Comparison of ENCODE assay signal across 23 mouse cellular contexts in the genomic region with DNA sequence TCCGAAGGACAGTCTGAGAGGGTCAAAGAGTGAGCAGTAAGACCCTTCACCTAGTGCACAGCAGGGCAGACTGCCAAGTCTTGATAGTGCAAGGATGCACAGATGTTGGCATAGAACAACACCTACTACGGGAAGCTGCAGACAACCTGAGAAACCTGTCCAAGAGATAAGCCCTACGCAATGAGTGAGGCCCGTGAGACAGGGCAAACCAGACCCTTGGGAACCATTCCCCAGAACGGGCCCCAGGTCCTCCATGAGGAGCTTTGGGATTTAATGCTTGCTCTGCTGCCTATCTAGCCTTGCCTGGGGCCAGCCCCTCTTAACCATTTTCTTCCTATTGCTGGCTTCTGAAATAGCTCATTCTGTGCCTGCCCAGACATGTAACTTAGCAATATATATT.
DNase-seq lines count a peak whose midpoint lies in the region; ATAC-seq and TF ChIP-seq lines count a peak whose summit lies in the region.
"Had no signal": no experiment of that assay in that cellular context is flagged by ENCODE, and none has a peak within 500 bp of the region (broad histone marks: within the 10 kb centered on the region; RNA-seq: fewer than 3 reads in every experiment).

No protein-coding gene starts in this region.

- no peak for ATAC-seq in hindbrain, embryonic 12.5 days (ENCODE audit: low FRiP score)
- ATAC-seq in hindbrain, embryonic 11.5 days (ENCODE audit: low FRiP score), result no peak
- no peak for ATAC-seq in stomach, postnatal 0 days (ENCODE audit: low FRiP score, low TSS enrichment)
- ATAC-seq: forebrain, embryonic 14.5 days; hindbrain, embryonic 16.5 days; liver, embryonic 12.5 days; midbrain, embryonic 13.5 days had no signal

- no peak overlapping the region for H3K4me2 ChIP-seq in hindbrain, embryonic 12.5 days (replicated peaks)
- H3K4me2 ChIP-seq in hindbrain, embryonic 11.5 days (replicated peaks; ENCODE audit: low read depth, low read length), result no peak overlapping the region
- no peak overlapping the region; the same call in 1 of the 2 replicates for H3K4me2 ChIP-seq in stomach, postnatal 0 days (replicated peaks; ENCODE audit: low read depth)
- H3K4me2 ChIP-seq: liver, embryonic 12.5 days; lung, embryonic 14.5 days; midbrain, embryonic 13.5 days; neural tube, embryonic 12.5 days had no signal

- H3K4me1 ChIP-seq in heart, embryonic 10.5 days, result peaks cover 39% of the 10 kb centered on the region
- H3K4me1 ChIP-seq in hindbrain, embryonic 12.5 days, result peaks cover 11% of the 10 kb centered on the region
- H3K4me1 ChIP-seq in hindbrain, embryonic 11.5 days (replicated peaks; ENCODE audit: control insufficient read depth, insufficient read depth, low read length), result no peaks in the 10 kb centered on the region
- H3K4me1 ChIP-seq in testis, adult 2 months (ENCODE audit: control insufficient read depth, insufficient read depth, low read length), result peaks cover 12% of the 10 kb centered on the region
- H3K4me1 ChIP-seq in stomach, postnatal 0 days (replicated peaks; ENCODE audit: control insufficient read depth, insufficient read depth), result peaks cover 9% of the 10 kb centered on the region; the same call in 1 of the 2 replicates
- H3K4me1 ChIP-seq: neural tube, embryonic 12.5 days had no signal

- DNase-seq in heart, embryonic 10.5 days (ENCODE audit: low spot score), result no peak
- DNase-seq in heart, postnatal 36 days, result no peak
- no peak for DNase-seq in hindbrain, embryonic 11.5 days (ENCODE audit: low spot score)
- no peak for DNase-seq in testis, postnatal 10 days (ENCODE audit: low spot score)
- no peak for DNase-seq in stomach, postnatal 0 days (ENCODE audit: low spot score)
- no peak for DNase-seq in ovary, postnatal 10 days (ENCODE audit: low spot score)
- DNase-seq: cerebellum, adult 11 months; cerebellum, adult 9-11 months; gastrocnemius, postnatal 10 days; kidney, adult 11 months; kidney, postnatal 14 days; left cerebral cortex, postnatal 4 days; lung, embryonic 14.5 days; thymus, adult 2 months; thymus, postnatal 4 days had no signal

- H3K27ac ChIP-seq in heart, embryonic 10.5 days, result peak overlapping the region; percentile 47; the same call in 1 of the 2 replicates
- H3K27ac ChIP-seq in hindbrain, embryonic 12.5 days, result 0 out of 2 replicates have a peak overlapping the region, but pooled peaks have one; percentile 9
- H3K27ac ChIP-seq in hindbrain, embryonic 11.5 days (ENCODE audit: low read depth, low read length), result no peak overlapping the region
- H3K27ac ChIP-seq in testis, adult 2 months (ENCODE audit: control insufficient read depth, insufficient read depth, low read depth, low read length), result peak overlapping the region; percentile 9
- peak overlapping the region; percentile 63; the same call in 1 of the 2 replicates for H3K27ac ChIP-seq in stomach, postnatal 0 days (replicated peaks)
- H3K27ac ChIP-seq: liver, embryonic 12.5 days; midbrain, embryonic 13.5 days; neural tube, embryonic 12.5 days had no signal

- H3K4me3 ChIP-seq in heart, embryonic 10.5 days, result no peak overlapping the region
- no peak overlapping the region for H3K4me3 ChIP-seq in hindbrain, embryonic 12.5 days
- no peak overlapping the region for H3K4me3 ChIP-seq in hindbrain, embryonic 11.5 days (ENCODE audit: low read depth, low read length)
- no peak overlapping the region for H3K4me3 ChIP-seq in testis, adult 2 months (ENCODE audit: control insufficient read depth, low read depth, low read length)
- H3K4me3 ChIP-seq in stomach, postnatal 0 days (ENCODE audit: low read depth, low read length), result no peak overlapping the region
- H3K4me3 ChIP-seq: liver, embryonic 12.5 days; megakaryocyte, embryonic 14.5 days; midbrain, embryonic 13.5 days; neural tube, embryonic 12.5 days had no signal

- TF ChIP-seq CTCF in testis, adult 2 months (IDR thresholded peaks at IDR 0.05; ENCODE audit: control insufficient read depth, insufficient read depth, insufficient replicate concordance, low read depth, low read length), result no peak
- no peak for TF ChIP-seq CTCF in stomach, postnatal 0 days (IDR thresholded peaks at IDR 0.05; ENCODE audit: low read depth)

- TF ChIP-seq EP300 in stomach, postnatal 0 days (optimal IDR thresholded peaks at IDR 0.05), result no peak

- WGBS in heart, embryonic 10.5 days, result 62% methylated on average over 5 of the region's 5 CpGs
- 82% methylated on average over 5 of the region's 5 CpGs for WGBS in hindbrain, embryonic 12.5 days
- 88% methylated on average over 5 of the region's 5 CpGs for WGBS in hindbrain, embryonic 11.5 days
- 49% methylated on average over 5 of the region's 5 CpGs for WGBS in stomach, postnatal 0 days

- no peaks in the 10 kb centered on the region for H3K36me3 ChIP-seq in heart, embryonic 10.5 days
- no peaks in the 10 kb centered on the region for H3K36me3 ChIP-seq in hindbrain, embryonic 12.5 days
- H3K36me3 ChIP-seq in hindbrain, embryonic 11.5 days (ENCODE audit: control insufficient read depth, insufficient read depth, low read length), result no peaks in the 10 kb centered on the region
- no peaks in the 10 kb centered on the region for H3K36me3 ChIP-seq in testis, adult 2 months (ENCODE audit: control insufficient read depth, insufficient read depth, low read length)
- no peaks in the 10 kb centered on the region for H3K36me3 ChIP-seq in stomach, postnatal 0 days (ENCODE audit: control insufficient read depth, insufficient read depth, low read length)
- H3K36me3 ChIP-seq: midbrain, embryonic 13.5 days; neural tube, embryonic 12.5 days had no signal

- TF ChIP-seq POLR2A in testis, adult 2 months (IDR thresholded peaks at IDR 0.05; ENCODE audit: control insufficient read depth, low read depth, low read length), result no peak

- intact Hi-C loops in heart, postnatal 36 days (cut with DNase I), result no loop called here

- no peak overlapping the region for H3K9ac ChIP-seq in hindbrain, embryonic 12.5 days
- no peak overlapping the region for H3K9ac ChIP-seq in hindbrain, embryonic 11.5 days (ENCODE audit: low read depth, low read length)
- no peak overlapping the region for H3K9ac ChIP-seq in stomach, postnatal 0 days (ENCODE audit: low read length)
- H3K9ac ChIP-seq: liver, embryonic 12.5 days; lung, embryonic 14.5 days; midbrain, embryonic 13.5 days; neural tube, embryonic 12.5 days had no signal

- no peaks in the 10 kb centered on the region for H3K27me3 ChIP-seq in heart, embryonic 10.5 days (ENCODE audit: insufficient read depth, poor library complexity, severe bottlenecking)
- no peaks in the 10 kb centered on the region for H3K27me3 ChIP-seq in hindbrain, embryonic 12.5 days
- H3K27me3 ChIP-seq in hindbrain, embryonic 11.5 days (ENCODE audit: control insufficient read depth, insufficient read depth, low read length), result no peaks in the 10 kb centered on the region
- no peaks in the 10 kb centered on the region for H3K27me3 ChIP-seq in testis, adult 2 months (ENCODE audit: control insufficient read depth, insufficient read depth, low read length)
- H3K27me3 ChIP-seq in stomach, postnatal 0 days (ENCODE audit: control insufficient read depth, insufficient read depth, low read length), result no peaks in the 10 kb centered on the region
- H3K27me3 ChIP-seq: liver, embryonic 12.5 days; megakaryocyte, embryonic 14.5 days; midbrain, embryonic 13.5 days; neural tube, embryonic 12.5 days had no signal

- H3K9me3 ChIP-seq in heart, embryonic 10.5 days, result no peaks in the 10 kb centered on the region
- no peaks in the 10 kb centered on the region for H3K9me3 ChIP-seq in hindbrain, embryonic 12.5 days (replicated peaks)
- no peaks in the 10 kb centered on the region for H3K9me3 ChIP-seq in hindbrain, embryonic 11.5 days (ENCODE audit: control insufficient read depth, low read length)
- H3K9me3 ChIP-seq in stomach, postnatal 0 days (ENCODE audit: control insufficient read depth, low read length), result no peaks in the 10 kb centered on the region
- H3K9me3 ChIP-seq: liver, embryonic 12.5 days; megakaryocyte, embryonic 14.5 days; midbrain, embryonic 13.5 days; neural tube, embryonic 12.5 days had no signal
